Mouse (Mus musculus): ENCODE data around the gene Zfp189. TPM values are rescaled to one million over a fixed set of nuclear protein-coding genes. Genes with fewer than 3 reads are reported as not detected.
A peak's percentile ranks its signal among the peaks of the same experiment; 100 is the strongest.
"Not testable (repeated sequence)": the region's sequence is repeated elsewhere in the genome, so short reads cannot be mapped to it uniquely, and the experiment has no call there.

Gene Zfp189
- polyA plus RNA-seq, 1 experiment from 2014 or later = 4.7 TPM

- H3K36me3 ChIP-seq (ENCODE audit: insufficient read depth, low read length) = no peaks in the 10 kb centered on the region
- no peaks in the 10 kb centered on the region for H3K27me3 ChIP-seq (replicated peaks; ENCODE audit: insufficient read depth, low read length)
- no peak for DNase-seq (ENCODE audit: low spot score)
- H3K4me2 ChIP-seq (replicated peaks; ENCODE audit: low read depth, low read length) = no peak overlapping the region
- H3K9ac ChIP-seq (replicated peaks; ENCODE audit: low read depth) = no peak overlapping the region
- no peak overlapping the region for H3K27ac ChIP-seq (ENCODE audit: low read length)
- H3K9me3 ChIP-seq (ENCODE audit: low read length) = no peaks in the 10 kb centered on the region
- 69% methylated on average over 2 of the region's 2 CpGs for WGBS
- no peak overlapping the region for H3K4me3 ChIP-seq (ENCODE audit: low read depth, low read length)
- no peak for ATAC-seq
- no peak for TF ChIP-seq CTCF (IDR thresholded peaks at IDR 0.05)
- no peak for TF ChIP-seq EP300 (IDR thresholded peaks at IDR 0.05)
- H3K4me1 ChIP-seq (ENCODE audit: insufficient read depth, low read depth, low read length) = no peaks in the 10 kb centered on the region
Measured at GRCm38 (mm10) chr4:49509183-49509582, 11.8 kb upstream of the Zfp189 start.

- H3K27me3 ChIP-seq (replicated peaks; ENCODE audit: insufficient read depth, low read length); H3K4me2 ChIP-seq (replicated peaks; ENCODE audit: low read depth, low read length); H3K36me3 ChIP-seq (ENCODE audit: insufficient read depth, low read length); H3K4me3 ChIP-seq (ENCODE audit: low read depth, low read length); H3K4me1 ChIP-seq (ENCODE audit: insufficient read depth, low read depth, low read length); H3K9ac ChIP-seq (replicated peaks; ENCODE audit: low read depth); H3K9me3 ChIP-seq (ENCODE audit: low read length); ATAC-seq; H3K27ac ChIP-seq (ENCODE audit: low read length); DNase-seq (ENCODE audit: low spot score): not testable (repeated sequence)
- WGBS = 47% methylated on average over 1 of the region's 1 CpGs
Measured at GRCm38 (mm10) chr4:49510236-49510835, 10.6 kb upstream of the Zfp189 start.

- no peak overlapping the region for H3K27ac ChIP-seq (ENCODE audit: low read length)
- ATAC-seq = no peak
Measured at GRCm38 (mm10) chr4:49512636-49513035, 8.3 kb upstream of the Zfp189 start.

GRCm38 (mm10) chr4:49514441-49514840, 6.5 kb upstream of the Zfp189 start:
- TF ChIP-seq CTCF (IDR thresholded peaks at IDR 0.05) = no peak
- no peak for TF ChIP-seq EP300 (IDR thresholded peaks at IDR 0.05)
- ATAC-seq (no peak), DNase-seq (ENCODE audit: low spot score) (no peak)
- 93% methylated on average over 6 of the region's 6 CpGs for WGBS
- H3K4me3 ChIP-seq (ENCODE audit: low read depth, low read length) = no peak overlapping the region
- H3K4me2 ChIP-seq (replicated peaks; ENCODE audit: low read depth, low read length) = no peak overlapping the region
- no peaks in the 10 kb centered on the region for H3K4me1 ChIP-seq (ENCODE audit: insufficient read depth, low read depth, low read length)
- H3K27me3 ChIP-seq (replicated peaks; ENCODE audit: insufficient read depth, low read length) = no peaks in the 10 kb centered on the region
- H3K27ac ChIP-seq (ENCODE audit: low read length) = no peak overlapping the region
- H3K9me3 ChIP-seq (ENCODE audit: low read length) = no peaks in the 10 kb centered on the region
- no peak overlapping the region for H3K9ac ChIP-seq (replicated peaks; ENCODE audit: low read depth)
- no peaks in the 10 kb centered on the region for H3K36me3 ChIP-seq (ENCODE audit: insufficient read depth, low read length)

More at GRCm38 (mm10) chr4:49512636-49513035, 8.3 kb upstream of the Zfp189 start:
- Histone ChIP-seq H3K36me3 (ENCODE audit: insufficient read depth, low read length) (no peaks in the 10 kb centered on the region), H3K9ac (replicated peaks; ENCODE audit: low read depth) (no peak overlapping the region), H3K9me3 (ENCODE audit: low read length) (no peaks in the 10 kb centered on the region), H3K27me3 (replicated peaks; ENCODE audit: insufficient read depth, low read length) (no peaks in the 10 kb centered on the region), H3K4me3 (ENCODE audit: low read depth, low read length) (no peak overlapping the region), H3K4me2 (replicated peaks; ENCODE audit: low read depth, low read length) (no peak overlapping the region), H3K4me1 (ENCODE audit: insufficient read depth, low read depth, low read length) (no peaks in the 10 kb centered on the region)
- no peak for TF ChIP-seq EP300 (IDR thresholded peaks at IDR 0.05)
- TF ChIP-seq CTCF (IDR thresholded peaks at IDR 0.05) = no peak
- WGBS = 94% methylated on average over 4 of the region's 4 CpGs
- no peak for DNase-seq (ENCODE audit: low spot score)

GRCm38 (mm10) chr4:49519476-49519875, 1.5 kb upstream of the Zfp189 start:
- peaks cover 7% of the 10 kb centered on the region; the same call in 1 of the 2 replicates for H3K4me1 ChIP-seq (ENCODE audit: insufficient read depth, low read depth, low read length)
- DNase-seq (ENCODE audit: low spot score) = peak; percentile 13
- no peak overlapping the region for H3K27ac ChIP-seq (ENCODE audit: low read length)
- no peak overlapping the region for H3K4me3 ChIP-seq (ENCODE audit: low read depth, low read length)
- WGBS = 69% methylated on average over 5 of the region's 5 CpGs
- H3K27me3 ChIP-seq (replicated peaks; ENCODE audit: insufficient read depth, low read length) = no peaks in the 10 kb centered on the region
- H3K9me3 ChIP-seq (ENCODE audit: low read length) = no peaks in the 10 kb centered on the region
- TF ChIP-seq CTCF (IDR thresholded peaks at IDR 0.05) (peak; percentile 28; the same call in 1 of the 2 replicates), EP300 (IDR thresholded peaks at IDR 0.05) (no peak)
- ATAC-seq = no peak
- no peak overlapping the region for H3K9ac ChIP-seq (replicated peaks; ENCODE audit: low read depth)
- no peaks in the 10 kb centered on the region for H3K36me3 ChIP-seq (ENCODE audit: insufficient read depth, low read length)
- H3K4me2 ChIP-seq (replicated peaks; ENCODE audit: low read depth, low read length) = no peak overlapping the region

- Histone ChIP-seq H3K4me2 (replicated peaks; ENCODE audit: low read depth, low read length) (peak overlapping the region; percentile 85), H3K36me3 (ENCODE audit: insufficient read depth, low read length) (no peaks in the 10 kb centered on the region), H3K27me3 (replicated peaks; ENCODE audit: insufficient read depth, low read length) (no peaks in the 10 kb centered on the region), H3K9me3 (ENCODE audit: low read length) (no peaks in the 10 kb centered on the region), H3K9ac (replicated peaks; ENCODE audit: low read depth) (peak overlapping the region; percentile 56), H3K27ac (ENCODE audit: low read length) (no peak overlapping the region), H3K4me3 (ENCODE audit: low read depth, low read length) (peak overlapping the region; percentile 75), H3K4me1 (ENCODE audit: insufficient read depth, low read depth, low read length) (peaks cover 7% of the 10 kb centered on the region; the same call in 1 of the 2 replicates)
- ATAC-seq (peak; percentile 47), DNase-seq (ENCODE audit: low spot score) (no peak)
- TF ChIP-seq EP300 (IDR thresholded peaks at IDR 0.05) (no peak), CTCF (IDR thresholded peaks at IDR 0.05) (peak; percentile 29)
- WGBS = 0% methylated on average over 17 of the region's 17 CpGs
Measured at GRCm38 (mm10) chr4:49521346-49521745, 370 bp downstream of the Zfp189 start.
